Mouse (Mus musculus) thymus, adult 2 months (tissue): Measurements from ENCODE around the gene Uevld. TPM values are rescaled to one million over a fixed set of nuclear protein-coding genes. Genes with fewer than 3 reads are reported as not detected.
A peak's percentile ranks its signal among the peaks of the same experiment; 100 is the strongest.

ENCODE experiments used
- DNase-seq: peaks from one replicate; pipeline ENCODE4 v3.0.0; 2021
- H3K27ac ChIP-seq: fragments of 200-500 bp; 2 replicates; pipeline ENCODE4 v1.5.1; 2012; ENCODE audit warnings: low read length, control low read depth; ENCODE audit not compliant: control insufficient read depth, insufficient read depth
- H3K27me3 ChIP-seq: fragments of 200-500 bp; 2 replicates; pipeline ENCODE4 v1.6.1; 2012; ENCODE audit warnings: mild to moderate bottlenecking, low read length, moderate library complexity, mixed read lengths; ENCODE audit not compliant: control insufficient read depth, insufficient read depth
- H3K36me3 ChIP-seq: fragments of 200-500 bp; 2 replicates; pipeline ENCODE4 v1.6.1; 2012; ENCODE audit warnings: mild to moderate bottlenecking, low read length, moderate library complexity; ENCODE audit not compliant: control insufficient read depth, insufficient read depth
- H3K4me1 ChIP-seq: fragments of 200-500 bp; replicated peaks from 2 replicates; pipeline ENCODE4 v1.6.1; 2012; ENCODE audit warnings: low read length; ENCODE audit not compliant: control insufficient read depth, insufficient read depth
- H3K4me3 ChIP-seq: fragments of 200-500 bp; 2 replicates; pipeline ENCODE4 v1.5.1; 2012; ENCODE audit warnings: mild to moderate bottlenecking, low read length, control low read depth, moderate library complexity; ENCODE audit not compliant: control insufficient read depth, insufficient read depth
- CTCF ChIP-seq: fragments of 200-500 bp; IDR thresholded peaks from 2 replicates; pipeline ENCODE4 v1.5.1; 2012; ENCODE audit warnings: mild to moderate bottlenecking, control low read depth, low read length, moderate library complexity, borderline replicate concordance; ENCODE audit not compliant: control insufficient read depth, poor library complexity, insufficient read depth; ENCODE audit errors: extremely low read depth
- POLR2A ChIP-seq: fragments of 200-500 bp; IDR thresholded peaks from 2 replicates; pipeline ENCODE4 v1.6.1; 2012; ENCODE audit warnings: mild to moderate bottlenecking, low read length, control low read depth, moderate library complexity; ENCODE audit not compliant: control insufficient read depth, poor library complexity, insufficient read depth; ENCODE audit errors: extremely low read depth
- WGBS: fragments of 180-500 bp; shearing (Covaris S2); methylation state at CpG from one replicate; pipeline ENCODE4 v1.1.7; 2018; 5-methylcytosine and 5-hydroxymethylcytosine counted together
- polyA plus RNA-seq: library from polyadenylated mRNA; depleted of rRNA; stranded (reverse); fragments of >200 nt; gene quantifications from 2 replicates; pipeline ENCODE4 v1.2.3, GENCODE M21; 2012; rRNA removed

Uevld gene
- polyA plus RNA-seq: 4.0 and 4.3 TPM in 2 replicates

- Histone ChIP-seq H3K36me3 (peaks cover 11% of the 10 kb centered on the region), H3K4me1 (peaks cover 4% of the 10 kb centered on the region), H3K27me3 (no peaks in the 10 kb centered on the region; the same call in 1 of the 2 replicates), H3K4me3 (peak within 1 kb of the TSS; percentile 88), H3K27ac (no peak within 1 kb of the TSS)
- under 1% methylated on average over 51 of the region's 51 CpGs for WGBS
- TF ChIP-seq POLR2A (peak; percentile 43; the same call in 1 of the 2 replicates), CTCF (0 out of 2 replicates have a peak, but pooled peaks have one; percentile 17)
- peak; percentile 88 for DNase-seq
Observed at GRCm38 (mm10) chr7:46957831-46958691, at the start of gene Uevld. Gene Uevld (minus strand): TSS chr7:46958527.

- DNase-seq: no peak
- Histone ChIP-seq H3K27me3 (no peaks in the 10 kb centered on the region), H3K4me1 (peaks cover 7% of the 10 kb centered on the region), H3K4me3 (peak overlapping the region; percentile 77), H3K27ac (peak overlapping the region; percentile 80), H3K36me3 (no peaks in the 10 kb centered on the region)
- no peak; the same call in 1 of the 2 replicates for TF ChIP-seq CTCF
- WGBS: under 1% methylated on average over 25 of the region's 25 CpGs
Observed at GRCm38 (mm10) chr7:47007818-47008167, 49.5 kb upstream of the Uevld start.

- TF ChIP-seq CTCF: no peak
- no peak for TF ChIP-seq POLR2A
- Histone ChIP-seq H3K27me3 (no peaks in the 10 kb centered on the region), H3K4me3 (peak overlapping the region; percentile 77), H3K36me3 (no peaks in the 10 kb centered on the region), H3K4me1 (peaks cover 7% of the 10 kb centered on the region), H3K27ac (peak overlapping the region; percentile 80)
- WGBS: 8% methylated on average over 21 of the region's 21 CpGs
- DNase-seq: no peak
Observed at GRCm38 (mm10) chr7:47007109-47007780, 48.9 kb upstream of the Uevld start.

- Histone ChIP-seq H3K4me1 (peaks cover 3% of the 10 kb centered on the region), H3K36me3 (peaks cover 9% of the 10 kb centered on the region), H3K4me3 (no peak overlapping the region), H3K27ac (no peak overlapping the region), H3K27me3 (no peaks in the 10 kb centered on the region)
- no peak for TF ChIP-seq POLR2A
- TF ChIP-seq CTCF: no peak
- 94% methylated on average over 3 of the region's 3 CpGs for WGBS
- DNase-seq: no peak
Observed at GRCm38 (mm10) chr7:47003411-47004115, 45.2 kb upstream of the Uevld start.

GRCm38 (mm10) chr7:47001900-47002275 lies 43.6 kb upstream of the Uevld start:
- no peak overlapping the region for H3K4me3 ChIP-seq
- DNase-seq: no peak
- 93% methylated on average over 4 of the region's 4 CpGs for WGBS
- H3K27ac ChIP-seq: no peak overlapping the region
- H3K4me1 ChIP-seq: no peaks in the 10 kb centered on the region
- peaks cover 26% of the 10 kb centered on the region for H3K36me3 ChIP-seq
- TF ChIP-seq POLR2A: no peak
- no peak for TF ChIP-seq CTCF
- H3K27me3 ChIP-seq: no peaks in the 10 kb centered on the region

GRCm38 (mm10) chr7:47001125-47001899 lies 43.0 kb upstream of the Uevld start:
- H3K27me3 ChIP-seq: no peaks in the 10 kb centered on the region
- H3K36me3 ChIP-seq: peaks cover 31% of the 10 kb centered on the region
- H3K27ac ChIP-seq: no peak overlapping the region
- 90% methylated on average over 5 of the region's 5 CpGs for WGBS
- H3K4me1 ChIP-seq: no peaks in the 10 kb centered on the region
- no peak for TF ChIP-seq CTCF
- no peak for DNase-seq
- no peak overlapping the region for H3K4me3 ChIP-seq
